Mouse (Mus musculus): Measurements from ENCODE around the gene Olfr1272.
"Not testable (repeated sequence)": the region's sequence is repeated elsewhere in the genome, so short reads cannot be mapped to it uniquely, and the experiment has no call there.

Olfr1272 gene

GRCm38 (mm10) chr2:90292741-90293140 lies at the start of gene Olfr1272:
Olfr1272 (minus strand) TSS chr2:90292841.
- no peak for DNase-seq (ENCODE audit: low spot score)

GRCm38 (mm10) chr2:90321900-90322299 lies 29.3 kb upstream of the Olfr1272 start, which contains the start of gene Gm13769:
Gm13769 (plus strand) TSS chr2:90322200.
- not testable (repeated sequence) for DNase-seq (ENCODE audit: low spot score)

- no peak for DNase-seq (ENCODE audit: low spot score)
Measured at GRCm38 (mm10) chr2:90270932-90271331, 21.7 kb downstream of the Olfr1272 start, which contains the start of gene Olfr1271. Olfr1271 (minus strand) TSS chr2:90271032.

GRCm38 (mm10) chr2:90257492-90257891 lies 35.1 kb downstream of the Olfr1272 start, which contains the start of gene Olfr142:
Olfr142 (minus strand) TSS chr2:90257592.
- no peak for DNase-seq (ENCODE audit: low spot score)

Data from embryo, embryonic 10 days (tissue).